Mouse (Mus musculus) adrenal gland, postnatal 36 days (tissue): ENCODE measurements around the gene Pnpla2. TPM values are rescaled to one million over a fixed set of nuclear protein-coding genes. Genes with fewer than 3 reads are reported as not detected.

Experiments used
- DNase-seq, 2 experiments: peaks; one replicate each; pipeline ENCODE4 v3.0.0; 2021; ENCODE audit warnings: mixed read lengths in 1 of 2
- total RNA-seq, 2 experiments: library from RNA; stranded (reverse); gene quantifications; 2 replicates each; pipeline ENCODE4 v1.2.3; 2021

Gene Pnpla2
- total RNA-seq, 2 experiments from 2014 or later, result 875 to 879 TPM

DNA sequence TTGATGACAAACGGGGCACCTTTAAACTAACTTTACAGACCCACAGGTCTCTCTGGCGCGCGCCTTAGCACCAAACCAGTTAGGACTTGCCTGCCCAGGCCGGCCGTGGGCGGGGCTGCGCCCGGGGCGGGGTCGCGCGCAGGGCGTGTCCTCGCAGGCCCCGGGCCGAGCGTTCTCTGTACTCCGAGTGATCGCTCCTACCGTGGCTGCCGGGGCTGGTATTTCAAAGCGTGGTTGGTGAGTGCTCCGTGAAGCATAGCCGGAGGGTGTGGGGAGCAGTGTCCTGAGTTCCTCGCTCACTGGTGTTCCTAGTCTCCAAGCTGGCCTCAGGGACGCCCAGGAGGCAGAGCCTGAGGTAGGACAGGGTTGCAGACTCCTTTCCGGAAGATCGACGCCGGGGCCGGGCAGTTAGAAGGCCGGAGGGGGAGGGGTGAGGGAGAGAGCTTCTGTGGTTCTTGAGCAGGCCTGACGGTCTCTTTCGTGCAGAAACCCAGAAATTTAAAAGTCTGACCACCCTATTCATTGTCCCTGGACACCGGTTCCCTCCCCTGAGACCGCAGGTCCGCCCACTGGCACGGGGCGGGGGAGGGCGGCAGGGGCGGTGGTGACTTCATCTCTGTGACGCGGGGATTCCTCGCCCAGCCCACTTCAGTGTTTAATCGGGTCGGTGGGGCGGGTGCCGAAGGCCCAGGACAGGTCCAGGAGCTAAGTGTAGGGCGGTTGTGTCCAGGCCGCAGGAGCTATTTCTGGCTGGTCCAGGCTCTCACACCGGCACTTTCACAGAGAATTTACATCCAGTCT lies 12.4 kb downstream of the Pnpla2 start, which contains the start of gene Cd151:
Gene Cd151, plus strand, starts transcription at position 163 of the 801 bp plus-strand sequence.
- peak; percentile 94 to 97 for DNase-seq

GRCm38 (mm10) chr7:141468164-141468521 lies 13.1 kb downstream of the Pnpla2 start:
- peak in 1 of 2 experiments; percentile 65 for DNase-seq

- peak; percentile 88 to 91 for DNase-seq
These were observed 13.7 kb downstream of the Pnpla2 start for GRCm38 (mm10) chr7:141468522-141469211.

- DNase-seq, result no peak
These were observed 14.4 kb downstream of the Pnpla2 start for GRCm38 (mm10) chr7:141469352-141469751.

DNA sequence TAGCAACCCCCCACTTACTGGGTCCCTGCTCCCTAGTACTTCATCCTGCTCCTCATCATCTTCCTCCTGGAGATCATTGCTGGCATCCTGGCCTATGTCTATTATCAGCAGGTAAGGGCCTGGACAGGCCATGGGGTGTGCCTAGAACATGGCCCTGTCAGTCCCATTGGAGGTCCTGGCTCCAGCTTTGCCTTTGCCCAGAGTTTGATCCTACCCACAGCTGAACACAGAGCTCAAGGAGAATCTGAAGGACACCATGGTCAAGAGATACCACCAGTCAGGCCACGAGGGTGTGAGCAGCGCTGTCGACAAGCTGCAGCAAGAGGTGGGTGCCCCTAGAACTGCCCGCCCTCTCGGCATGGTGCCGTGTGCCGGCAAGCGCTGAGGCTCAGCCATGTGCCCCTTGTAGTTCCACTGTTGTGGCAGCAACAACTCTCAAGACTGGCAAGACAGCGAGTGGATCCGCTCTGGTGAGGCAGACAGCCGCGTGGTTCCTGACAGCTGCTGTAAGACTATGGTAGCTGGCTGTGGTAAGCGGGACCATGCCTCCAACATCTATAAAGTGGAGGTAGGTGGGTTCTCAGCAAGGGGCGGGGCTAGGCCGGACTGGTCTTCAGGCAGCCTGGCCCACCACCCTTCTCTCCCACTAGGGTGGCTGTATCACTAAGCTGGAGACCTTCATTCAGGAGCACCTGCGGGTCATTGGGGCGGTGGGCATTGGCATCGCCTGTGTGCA lies 15.1 kb downstream of the Pnpla2 start:
- no peak for DNase-seq

DNA sequence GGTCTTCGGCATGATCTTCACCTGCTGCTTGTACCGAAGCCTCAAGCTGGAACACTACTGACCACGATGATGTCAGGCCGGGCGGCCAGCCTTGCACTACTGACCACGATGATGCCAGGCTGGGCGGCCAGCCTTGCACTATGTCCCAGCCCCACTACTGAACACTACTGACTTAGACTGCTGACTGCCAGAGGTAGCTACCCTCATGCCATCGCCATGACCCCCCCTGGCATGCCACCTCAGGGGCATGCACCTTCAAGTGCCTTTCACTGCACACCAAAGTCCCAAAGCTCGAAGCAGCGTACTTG lies 15.6 kb downstream of the Pnpla2 start:
- DNase-seq, result no peak

DNA sequence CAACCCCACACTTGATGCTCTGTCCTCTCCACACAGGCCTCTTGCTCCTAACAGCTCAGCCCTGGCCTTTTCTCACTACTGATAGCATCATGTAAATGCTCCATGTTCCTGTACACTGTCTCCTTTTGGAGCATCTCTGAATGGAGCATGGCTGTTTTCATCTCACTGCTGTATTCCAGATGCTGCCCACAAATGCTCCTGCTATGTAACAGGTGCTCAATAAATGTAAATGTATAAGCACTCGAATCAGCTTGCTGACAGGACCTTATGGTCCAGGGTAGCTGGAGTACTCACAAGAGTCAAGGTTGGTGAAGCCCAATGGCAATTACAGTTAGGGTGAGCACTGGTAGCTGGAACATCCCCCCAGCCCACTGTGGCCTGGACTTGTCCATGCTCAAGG lies 16.2 kb downstream of the Pnpla2 start:
- no peak for DNase-seq

- peak in 1 of 2 experiments; percentile 65 for DNase-seq
These were observed 17.2 kb downstream of the Pnpla2 start for GRCm38 (mm10) chr7:141472226-141472625.

GRCm38 (mm10) chr7:141472763-141473162 lies 17.8 kb downstream of the Pnpla2 start:
- DNase-seq, result no peak

DNA sequence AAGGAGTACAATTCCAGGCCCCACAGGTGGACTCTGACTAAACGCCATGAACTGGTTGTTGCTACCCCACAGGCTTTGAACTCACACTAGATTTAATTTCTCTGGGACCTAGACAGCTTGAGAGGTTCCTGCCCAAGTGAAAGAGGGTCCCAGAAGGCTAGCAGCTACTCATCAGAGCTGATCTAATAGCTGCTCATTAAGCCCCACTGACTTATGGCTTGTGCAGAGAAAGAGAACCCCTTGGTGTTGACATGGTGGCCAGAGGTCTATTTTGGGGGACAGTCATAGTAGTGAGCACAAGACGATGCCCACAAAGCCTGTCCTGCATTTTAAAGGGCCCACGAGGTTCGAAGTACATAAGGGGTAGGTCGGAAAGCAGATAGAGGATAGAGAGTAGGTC lies 19.2 kb downstream of the Pnpla2 start:
- DNase-seq, result no peak

GRCm38 (mm10) chr7:141475011-141475804 lies 20.2 kb downstream of the Pnpla2 start, which contains the start of the genes Polr2l and Tspan4:
Gene Polr2l, minus strand, starts transcription at chr7:141475132.
Gene Tspan4, plus strand, starts transcription at chr7:141475240.
- DNase-seq, result peak; percentile 87 to 92

- DNase-seq, result no peak
These were observed 20.8 kb downstream of the Pnpla2 start for GRCm38 (mm10) chr7:141475805-141476158.

DNA sequence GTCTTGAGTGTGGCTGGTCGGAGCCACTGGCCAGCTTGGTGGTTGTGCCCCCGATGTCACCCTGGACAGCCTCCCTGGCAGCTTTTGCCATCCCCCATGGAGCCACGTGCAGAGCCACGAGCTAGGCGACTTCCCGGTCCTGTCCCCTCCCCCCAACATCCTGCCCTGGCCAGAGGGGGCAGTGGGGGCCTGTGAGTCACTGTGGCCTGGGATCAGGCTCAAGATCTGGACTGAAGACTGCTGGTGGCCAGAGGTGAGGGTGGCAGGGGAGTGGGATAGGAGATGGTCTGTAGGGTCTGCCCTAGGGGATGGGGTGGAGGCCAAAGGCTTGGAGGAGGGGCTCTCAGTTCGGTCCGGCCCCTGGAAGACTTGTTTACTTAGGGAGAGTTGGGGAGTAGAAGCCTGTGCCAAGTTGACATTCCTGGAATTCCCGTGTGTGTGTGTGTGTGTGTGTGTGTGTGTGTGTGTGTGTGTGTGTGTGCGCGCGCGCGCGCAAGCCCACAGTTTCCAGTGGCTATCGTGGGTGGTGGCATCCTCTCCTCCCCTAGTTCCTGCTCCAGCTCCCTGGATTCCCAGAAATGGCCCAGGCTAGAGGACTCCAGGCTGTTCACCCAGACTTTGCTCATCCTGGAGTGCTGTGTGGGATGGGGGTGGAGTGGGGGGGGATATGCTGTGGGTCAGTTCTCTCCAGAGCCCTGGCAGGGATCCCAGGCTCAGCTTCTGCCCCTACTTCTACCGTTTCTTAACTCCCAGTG lies 21.4 kb downstream of the Pnpla2 start:
- DNase-seq, result peak; percentile 93 to 96

DNA sequence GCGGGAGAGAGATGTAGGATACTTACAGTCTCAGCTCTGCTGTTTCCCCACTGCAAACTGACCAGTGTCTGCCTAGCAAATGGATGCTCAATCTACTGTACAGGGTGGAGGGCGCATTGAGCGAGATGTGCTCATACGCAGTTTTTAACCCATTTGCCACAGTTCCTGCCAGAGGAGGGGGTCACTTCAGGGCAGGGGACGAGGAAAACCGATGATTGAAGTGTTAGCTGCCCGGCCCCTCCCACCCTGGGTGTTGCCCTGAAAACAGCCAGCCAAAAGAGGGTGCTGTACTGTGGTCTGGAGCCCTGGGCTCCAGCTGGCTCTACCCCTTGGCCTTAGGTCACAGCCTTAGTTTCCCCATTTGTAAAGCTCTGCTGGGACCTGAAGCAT lies 22.0 kb downstream of the Pnpla2 start:
- DNase-seq, result peak in 1 of 2 experiments; percentile 64

DNA sequence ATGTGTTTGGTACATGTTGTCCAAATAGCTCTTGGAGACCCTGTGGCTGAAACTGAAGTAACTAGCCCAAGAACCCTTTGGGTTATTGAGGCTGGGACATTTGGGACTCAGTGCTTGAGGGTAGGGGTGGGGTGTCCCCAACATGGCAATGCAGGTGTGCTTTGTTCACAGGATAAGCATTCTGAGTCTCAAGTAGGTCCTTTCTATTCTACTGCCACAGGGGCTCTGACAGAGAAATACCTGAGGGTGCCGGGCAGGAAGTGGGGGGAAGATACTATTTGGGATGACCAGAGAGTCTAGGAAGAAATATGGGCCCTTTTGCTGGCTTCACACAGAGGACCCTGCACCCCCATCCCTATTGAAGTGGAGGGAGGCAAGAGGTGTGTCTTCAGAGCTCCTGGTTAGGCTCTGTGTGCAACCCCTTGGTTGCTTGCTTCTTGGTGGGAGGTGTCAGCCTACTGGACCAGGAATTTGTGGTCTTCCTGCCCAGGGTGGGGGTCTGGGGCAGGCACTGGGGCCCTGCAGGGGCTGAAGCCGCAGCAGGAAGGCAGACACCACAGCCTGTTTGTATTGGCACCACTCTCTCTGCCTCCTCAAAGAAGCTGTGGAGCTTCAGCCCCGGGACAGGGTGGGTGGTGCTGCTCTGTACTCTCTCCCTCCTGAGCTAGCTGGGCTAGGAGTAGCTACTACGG lies 22.7 kb downstream of the Pnpla2 start:
- no peak for DNase-seq

GRCm38 (mm10) chr7:141478270-141478748 lies 23.3 kb downstream of the Pnpla2 start:
- DNase-seq, result peak in 1 of 2 experiments; percentile 67

GRCm38 (mm10) chr7:141480842-141481497 lies 26.0 kb downstream of the Pnpla2 start:
- peak; percentile 66 to 77 for DNase-seq

DNA sequence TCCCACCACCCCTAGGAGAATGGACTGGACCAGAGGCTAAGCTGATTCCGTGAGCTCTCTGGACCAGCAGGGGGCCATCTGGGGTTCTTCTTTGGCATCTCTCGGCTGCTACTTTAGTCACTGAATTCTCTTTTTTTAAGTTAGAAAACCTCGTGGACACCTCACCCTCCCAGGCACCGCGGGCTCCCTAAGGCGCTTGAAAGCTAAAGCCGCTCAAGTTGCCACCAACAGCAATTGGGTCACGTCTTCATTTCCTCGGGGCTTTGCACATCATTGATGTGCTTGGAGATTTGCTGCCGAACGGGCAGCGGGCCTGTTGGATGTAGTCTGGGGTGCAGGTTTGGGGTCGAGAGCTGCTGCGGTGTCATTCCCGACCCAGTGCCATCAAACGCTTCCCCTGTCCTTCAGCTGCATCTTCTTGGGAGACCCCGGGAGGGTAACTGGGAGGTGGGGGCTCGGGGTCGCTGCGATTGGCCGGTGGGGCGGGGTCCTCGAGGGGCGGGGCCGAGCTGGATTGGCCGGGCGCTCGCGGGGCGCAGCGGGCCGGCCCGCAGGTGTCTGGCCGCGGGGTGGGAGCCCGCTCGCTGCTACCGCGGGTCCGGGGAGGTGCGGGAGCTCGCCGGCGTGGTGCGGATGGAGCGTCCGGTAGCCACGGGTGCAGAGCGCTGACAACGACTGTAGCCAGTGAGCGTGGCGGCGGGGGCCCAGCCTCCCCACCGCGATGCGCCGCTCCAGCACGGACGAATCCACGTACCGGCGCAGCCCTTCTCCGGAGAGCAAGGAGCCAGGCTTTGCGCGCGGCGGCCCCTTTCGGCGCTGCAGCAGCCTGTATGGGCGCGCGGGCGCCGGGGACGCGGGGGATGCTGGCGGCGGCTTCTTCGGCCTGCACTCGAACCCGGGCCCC lies 26.8 kb downstream of the Pnpla2 start:
- peak in 1 of 2 experiments; percentile 74 for DNase-seq

DNA sequence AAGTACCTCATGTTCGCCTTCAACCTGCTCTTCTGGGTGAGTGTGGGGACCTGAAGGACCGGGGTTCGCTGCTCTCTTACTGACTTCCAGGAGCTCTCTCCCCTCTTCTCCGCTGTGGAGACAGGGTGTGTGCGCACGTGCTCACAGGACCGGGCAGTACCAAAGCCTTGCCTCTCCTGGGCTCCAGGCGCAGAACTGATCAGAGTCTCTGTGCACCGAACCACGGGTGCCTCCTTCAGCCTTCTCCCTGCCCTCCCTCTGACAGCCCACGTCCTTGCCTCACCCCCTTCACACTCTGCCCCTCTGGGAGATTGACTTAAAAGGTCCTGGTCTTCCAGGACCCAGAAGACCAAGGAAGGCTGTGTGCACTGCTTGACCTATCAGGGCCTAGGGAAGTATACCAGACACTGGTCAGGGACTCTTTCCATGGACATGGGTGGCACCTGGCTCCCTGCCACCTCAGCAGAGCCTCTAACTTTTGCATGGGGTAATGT lies 27.6 kb downstream of the Pnpla2 start:
- DNase-seq, result no peak
